Mouse (Mus musculus): Measurements from ENCODE around the gene Utp11. TPM values are rescaled to one million over a fixed set of nuclear protein-coding genes. Genes with fewer than 3 reads are reported as not detected.

Gene Utp11
- polyA plus RNA-seq, 2 experiments = 52.0 to 59.4 TPM

DNA sequence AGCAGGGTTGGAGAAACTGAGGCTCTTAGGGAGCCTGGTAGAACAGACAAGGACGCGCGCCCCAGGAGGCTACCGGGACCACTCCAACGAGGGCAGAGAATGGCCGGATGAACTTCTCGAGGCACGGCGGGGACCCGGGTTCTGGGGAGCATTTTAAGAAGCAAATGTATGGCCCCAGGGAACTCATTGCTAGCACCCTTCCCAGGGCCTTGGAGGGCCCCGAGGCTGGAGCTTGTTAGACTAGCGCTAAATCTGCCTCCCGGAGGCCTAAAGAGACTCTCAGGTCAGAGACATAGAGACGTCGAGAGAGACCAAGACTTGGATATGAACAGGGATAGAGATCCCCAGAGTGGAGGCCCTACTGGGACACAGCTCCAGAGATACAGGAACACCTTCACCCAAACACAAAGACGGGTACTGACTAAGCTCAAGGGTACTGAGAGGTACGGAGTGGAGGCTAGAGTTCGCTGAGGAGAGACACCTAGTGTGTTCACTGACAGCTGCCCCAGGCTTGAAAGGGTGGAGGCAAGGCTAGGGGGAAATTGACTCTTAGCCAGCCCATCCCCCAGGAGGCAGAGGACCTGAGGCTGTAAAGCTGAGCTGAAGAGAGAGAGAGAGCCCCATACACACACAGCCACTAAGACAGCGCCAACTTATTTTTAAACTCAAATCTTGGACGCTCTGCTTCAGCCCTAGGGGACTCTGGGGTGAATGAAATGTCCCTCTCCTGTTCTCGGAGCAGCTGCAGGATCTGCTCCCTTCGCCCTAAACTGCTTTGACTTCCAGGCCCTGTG lies 7.8 kb upstream of the Utp11 start:
- DNase-seq (ENCODE audit: low spot score) (peak; percentile 67), ATAC-seq (ENCODE audit: low FRiP score, low read depth) (peak; percentile 27)
- no peak for TF ChIP-seq POLR2A (IDR thresholded peaks at IDR 0.05; ENCODE audit: borderline replicate concordance, extremely low read depth, insufficient read depth, insufficient read length)
- Histone ChIP-seq H3K4me2 (replicated peaks; ENCODE audit: low read depth, low read length, severe bottlenecking) (peak overlapping the region; percentile 75), H3K9me3 (ENCODE audit: control insufficient read depth, low read length) (no peaks in the 10 kb centered on the region), H3K4me3 (replicated peaks; ENCODE audit: low read length) (peak overlapping the region; percentile 87), H3K9ac (ENCODE audit: low read depth, low read length, severe bottlenecking) (peak overlapping the region; percentile 84), H3K36me3 (ENCODE audit: control insufficient read depth, insufficient read depth, low read length) (peaks cover 9% of the 10 kb centered on the region), H3K4me1 (ENCODE audit: control insufficient read depth, insufficient read depth, low read length) (peaks cover 45% of the 10 kb centered on the region), H3K27me3 (ENCODE audit: control insufficient read depth, insufficient read depth, low read length) (no peaks in the 10 kb centered on the region), H3K27ac (replicated peaks; ENCODE audit: low read depth, low read length) (peak overlapping the region; percentile 88)
- WGBS = 1% methylated on average over 22 of the region's 22 CpGs

DNA sequence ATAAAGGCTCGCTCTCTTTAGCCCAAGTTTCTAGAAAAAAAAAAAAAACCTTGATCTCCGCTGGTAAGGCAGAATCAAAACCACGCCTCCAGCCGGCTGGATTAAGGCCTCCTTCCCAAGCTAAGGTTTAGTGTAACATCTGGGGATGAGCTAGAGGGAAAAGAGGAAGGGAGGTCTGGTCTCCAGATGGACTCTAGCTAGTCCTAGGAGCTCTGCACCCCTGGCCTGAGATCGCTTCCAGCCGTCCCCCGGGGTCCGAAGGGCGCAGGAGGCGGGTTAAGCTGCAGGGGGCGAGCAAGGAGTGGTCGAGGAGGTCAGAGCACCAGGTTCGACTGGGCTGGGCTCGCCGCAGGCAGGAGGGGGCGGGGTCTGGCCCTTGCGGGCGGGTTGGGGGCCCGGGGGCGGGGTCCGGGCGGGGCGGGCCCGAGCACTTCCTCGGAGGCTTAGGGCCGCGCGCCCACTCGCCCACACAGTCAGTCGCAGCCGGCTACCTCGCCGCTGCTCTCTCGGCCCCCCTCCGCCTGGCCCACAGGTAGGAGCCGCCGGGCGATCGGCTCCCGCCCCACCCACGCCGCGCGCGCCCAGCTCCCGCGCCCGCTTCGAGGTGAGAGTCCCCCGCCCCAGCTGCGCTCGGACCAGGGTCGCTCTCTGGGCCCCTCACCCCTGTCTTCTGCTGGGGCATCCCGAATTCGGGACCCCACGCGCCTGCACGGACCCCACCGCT lies 7.0 kb upstream of the Utp11 start, which contains the start of gene Fhl3:
Gene Fhl3, plus strand, starts transcription at position 454 of the 724 bp plus-strand sequence.
- Histone ChIP-seq H3K4me1 (ENCODE audit: control insufficient read depth, insufficient read depth, low read length) (peaks cover 45% of the 10 kb centered on the region), H3K4me2 (replicated peaks; ENCODE audit: low read depth, low read length, severe bottlenecking) (peak within 1 kb of the TSS; percentile 75), H3K27me3 (ENCODE audit: control insufficient read depth, insufficient read depth, low read length) (no peaks in the 10 kb centered on the region), H3K9me3 (ENCODE audit: control insufficient read depth, low read length) (no peaks in the 10 kb centered on the region), H3K4me3 (replicated peaks; ENCODE audit: low read length) (peak within 1 kb of the TSS; percentile 87), H3K27ac (replicated peaks; ENCODE audit: low read depth, low read length) (peak within 1 kb of the TSS; percentile 88), H3K9ac (ENCODE audit: low read depth, low read length, severe bottlenecking) (peak within 1 kb of the TSS; percentile 84), H3K36me3 (ENCODE audit: control insufficient read depth, insufficient read depth, low read length) (peaks cover under 1% of the 10 kb centered on the region)
- ATAC-seq (ENCODE audit: low FRiP score, low read depth) (peak; percentile 79), DNase-seq (ENCODE audit: low spot score) (peak; percentile 93)
- TF ChIP-seq POLR2A (IDR thresholded peaks at IDR 0.05; ENCODE audit: borderline replicate concordance, extremely low read depth, insufficient read depth, insufficient read length) = 0 out of 2 replicates have a peak, but pooled peaks have one; percentile 48
- 0% methylated on average over 28 of the region's 59 CpGs for WGBS

DNA sequence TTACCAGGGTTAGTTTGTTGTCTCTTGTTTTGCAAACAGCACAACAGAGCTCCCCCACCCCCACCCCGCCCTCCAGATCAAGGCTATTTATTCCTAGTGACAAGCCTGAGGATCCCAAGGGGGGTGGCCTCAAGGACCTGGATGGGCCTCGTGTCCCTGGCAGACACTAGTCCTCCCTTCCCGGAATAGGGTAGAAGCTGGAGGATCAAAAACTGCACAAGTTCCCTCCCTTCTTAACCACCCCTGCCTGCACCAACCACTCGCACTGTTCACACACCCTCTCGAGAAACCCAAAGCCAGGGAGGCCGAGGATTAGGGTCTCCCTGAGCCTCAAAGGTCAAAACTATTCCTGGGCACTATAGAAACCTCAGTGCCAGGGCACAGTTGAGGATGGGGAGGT lies 6.4 kb upstream of the Utp11 start:
- Histone ChIP-seq H3K36me3 (ENCODE audit: control insufficient read depth, insufficient read depth, low read length) (no peaks in the 10 kb centered on the region), H3K27ac (replicated peaks; ENCODE audit: low read depth, low read length) (peak overlapping the region; percentile 88), H3K9me3 (ENCODE audit: control insufficient read depth, low read length) (no peaks in the 10 kb centered on the region), H3K4me3 (replicated peaks; ENCODE audit: low read length) (peak overlapping the region; percentile 87), H3K27me3 (ENCODE audit: control insufficient read depth, insufficient read depth, low read length) (no peaks in the 10 kb centered on the region), H3K9ac (ENCODE audit: low read depth, low read length, severe bottlenecking) (peak overlapping the region; percentile 43; the same call in 1 of the 2 replicates), H3K4me2 (replicated peaks; ENCODE audit: low read depth, low read length, severe bottlenecking) (peak overlapping the region; percentile 75), H3K4me1 (ENCODE audit: control insufficient read depth, insufficient read depth, low read length) (peaks cover 38% of the 10 kb centered on the region)
- DNase-seq (ENCODE audit: low spot score) = no peak
- WGBS = 10% methylated on average over 6 of the region's 6 CpGs
- TF ChIP-seq POLR2A (IDR thresholded peaks at IDR 0.05; ENCODE audit: borderline replicate concordance, extremely low read depth, insufficient read depth, insufficient read length) = no peak
- no peak for ATAC-seq (ENCODE audit: low FRiP score, low read depth)

DNA sequence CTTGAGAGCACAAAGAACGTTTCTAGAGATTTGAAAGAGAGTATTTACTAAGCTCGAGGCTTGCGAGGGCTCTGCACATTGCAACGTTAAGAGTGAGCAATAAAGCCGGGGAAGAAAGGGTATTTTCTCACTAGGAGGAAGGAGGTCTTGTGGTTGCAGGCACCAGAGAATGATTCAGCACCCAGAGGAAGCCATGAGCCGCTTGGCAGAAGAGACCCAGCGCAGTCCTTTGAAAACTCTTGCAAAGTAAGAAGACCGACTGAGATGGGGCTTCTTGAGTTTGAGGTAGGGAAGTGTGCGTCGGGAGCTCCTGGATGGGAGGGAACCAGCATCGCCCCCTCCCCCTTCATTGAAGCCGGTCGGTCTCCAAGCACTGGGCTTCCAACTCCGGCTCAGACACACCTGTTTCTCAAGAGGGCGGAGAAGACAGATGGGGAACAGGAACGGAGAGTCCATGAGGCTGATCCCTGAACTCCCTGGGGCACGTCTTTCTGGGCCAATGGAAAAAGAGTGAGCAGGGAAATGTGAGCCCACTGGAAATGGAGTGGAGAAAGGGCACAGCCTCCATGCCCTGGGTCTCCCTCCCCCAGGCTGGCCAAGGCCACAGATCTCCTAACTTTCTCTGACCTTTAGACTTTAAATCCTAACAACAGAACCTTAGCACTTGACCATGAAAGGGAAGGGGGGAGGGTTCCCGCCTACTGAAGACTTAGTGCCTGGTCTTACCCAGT lies 2.6 kb upstream of the Utp11 start:
- 7% methylated on average over 18 of the region's 18 CpGs for WGBS
- ATAC-seq (ENCODE audit: low FRiP score, low read depth) = no peak
- Histone ChIP-seq H3K4me3 (replicated peaks; ENCODE audit: low read length) (no peak overlapping the region), H3K4me2 (replicated peaks; ENCODE audit: low read depth, low read length, severe bottlenecking) (peak overlapping the region; percentile 18; the same call in 1 of the 2 replicates), H3K27ac (replicated peaks; ENCODE audit: low read depth, low read length) (no peak overlapping the region), H3K4me1 (ENCODE audit: control insufficient read depth, insufficient read depth, low read length) (peaks cover 17% of the 10 kb centered on the region), H3K9ac (ENCODE audit: low read depth, low read length, severe bottlenecking) (peak overlapping the region; percentile 5; the same call in 1 of the 2 replicates), H3K36me3 (ENCODE audit: control insufficient read depth, insufficient read depth, low read length) (peaks cover 3% of the 10 kb centered on the region; the same call in 1 of the 2 replicates), H3K27me3 (ENCODE audit: control insufficient read depth, insufficient read depth, low read length) (no peaks in the 10 kb centered on the region), H3K9me3 (ENCODE audit: control insufficient read depth, low read length) (no peaks in the 10 kb centered on the region)
- no peak for DNase-seq (ENCODE audit: low spot score)
- TF ChIP-seq POLR2A (IDR thresholded peaks at IDR 0.05; ENCODE audit: borderline replicate concordance, extremely low read depth, insufficient read depth, insufficient read length) = no peak

DNA sequence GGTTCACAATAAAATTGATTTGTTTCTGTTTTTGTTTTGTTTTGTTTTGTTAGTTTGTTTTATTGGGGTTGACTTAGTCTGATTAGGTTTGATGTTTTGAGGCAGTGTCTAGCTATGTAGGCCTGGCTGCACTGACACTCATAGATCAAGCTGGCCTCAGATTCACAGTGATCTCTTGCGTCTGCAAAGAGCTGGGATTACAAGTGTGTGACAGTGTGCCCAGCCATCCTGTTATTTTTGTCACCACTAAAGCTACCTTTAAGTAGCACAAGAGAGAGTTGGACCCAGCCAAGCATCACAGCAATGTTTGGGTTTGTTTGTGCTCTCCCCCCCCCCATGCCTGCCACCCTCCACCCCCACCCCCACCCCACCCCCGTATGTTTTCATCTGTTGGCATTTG lies 1.2 kb upstream of the Utp11 start:
- H3K4me2 ChIP-seq (replicated peaks; ENCODE audit: low read depth, low read length, severe bottlenecking) = no peak overlapping the region
- TF ChIP-seq POLR2A (IDR thresholded peaks at IDR 0.05; ENCODE audit: borderline replicate concordance, extremely low read depth, insufficient read depth, insufficient read length) = no peak
- WGBS = 73% methylated on average over 2 of the region's 2 CpGs

More for the DNA sequence above, 1.2 kb upstream of the Utp11 start:
- Histone ChIP-seq H3K36me3 (ENCODE audit: control insufficient read depth, insufficient read depth, low read length) (peaks cover 4% of the 10 kb centered on the region; the same call in 1 of the 2 replicates), H3K27ac (replicated peaks; ENCODE audit: low read depth, low read length) (no peak overlapping the region), H3K4me1 (ENCODE audit: control insufficient read depth, insufficient read depth, low read length) (peaks cover 13% of the 10 kb centered on the region), H3K4me3 (replicated peaks; ENCODE audit: low read length) (no peak overlapping the region), H3K9me3 (ENCODE audit: control insufficient read depth, low read length) (no peaks in the 10 kb centered on the region), H3K9ac (ENCODE audit: low read depth, low read length, severe bottlenecking) (no peak overlapping the region), H3K27me3 (ENCODE audit: control insufficient read depth, insufficient read depth, low read length) (no peaks in the 10 kb centered on the region)
- no peak for ATAC-seq (ENCODE audit: low FRiP score, low read depth)
- no peak for DNase-seq (ENCODE audit: low spot score)
